Mouse (Mus musculus) hindbrain, embryonic 10.5 days (tissue): ENCODE measurements around the gene Ccdc127. TPM values are rescaled to one million over a fixed set of nuclear protein-coding genes. Genes with fewer than 3 reads are reported as not detected.

Experiments
- DNase-seq: peaks from one replicate; pipeline ENCODE4 v3.0.0-alpha.2; 2017; ENCODE audit warnings: low spot score
- H3K27ac ChIP-seq: fragments of 300-500 bp; sonication (generic); 2 replicates; pipeline ENCODE4 v1.5.1; 2016; ENCODE audit warnings: mild to moderate bottlenecking, moderate library complexity
- H3K27me3 ChIP-seq: fragments of 300-500 bp; sonication (generic); 2 replicates; pipeline ENCODE4 v1.6.1; 2016; ENCODE audit warnings: mild to moderate bottlenecking; ENCODE audit not compliant: poor library complexity, insufficient read depth, severe bottlenecking
- H3K36me3 ChIP-seq: fragments of 300-500 bp; sonication (generic); 2 replicates; pipeline ENCODE4 v1.6.1; 2016; ENCODE audit warnings: mild to moderate bottlenecking, moderate library complexity
- H3K4me1 ChIP-seq: fragments of 300-500 bp; sonication (generic); replicated peaks from 2 replicates; pipeline ENCODE4 v1.6.1; 2016; ENCODE audit warnings: mild to moderate bottlenecking
- H3K4me3 ChIP-seq: fragments of 300-500 bp; sonication (generic); 2 replicates; pipeline ENCODE4 v1.5.1; 2016; ENCODE audit warnings: mild to moderate bottlenecking, moderate library complexity
- H3K9me3 ChIP-seq: fragments of 300-500 bp; sonication (generic); 2 replicates; pipeline ENCODE4 v1.6.1; 2016; ENCODE audit warnings: mild to moderate bottlenecking, moderate library complexity
- WGBS: fragments of 180-500 bp; shearing (Covaris S2); methylation state at CpG from one replicate; pipeline ENCODE4 v1.1.7; 2016; 5-methylcytosine and 5-hydroxymethylcytosine counted together
- polyA plus RNA-seq: library from polyadenylated mRNA; unstranded; fragments of >200 nt; fragmentation: Nextera tagmentation; extraction: Ambion mirVana; gene quantifications from 2 replicates; pipeline ENCODE4 v1.2.1, GENCODE M21; 2016

Gene Ccdc127
- polyA plus RNA-seq, 1 experiment from 2014 or later = 46.2 TPM

DNA sequence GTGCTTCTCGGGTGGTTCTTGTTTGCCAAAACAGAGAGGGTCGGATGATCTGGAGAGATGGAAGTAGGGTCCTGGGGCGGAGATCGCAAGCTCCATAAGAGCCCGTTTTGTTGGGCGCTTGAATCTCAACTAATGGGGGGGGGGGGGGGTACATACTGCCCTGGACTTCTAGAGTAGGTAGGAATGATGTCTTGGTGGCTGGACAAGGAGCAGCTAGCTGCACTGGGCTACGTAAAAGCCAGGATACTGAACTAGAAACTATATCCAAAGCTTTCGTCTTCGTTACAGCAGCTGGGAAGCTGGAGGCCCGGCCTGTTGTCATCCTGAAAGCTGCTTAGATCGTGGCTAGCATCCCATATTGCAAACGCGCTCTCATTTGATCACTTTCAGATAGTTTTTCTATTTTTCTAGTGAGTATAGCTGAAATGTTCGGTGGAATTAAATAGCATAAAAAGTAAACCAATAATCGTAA, 362 bp downstream of the Ccdc127 start:
- WGBS = 2% methylated on average over 15 of the region's 15 CpGs
- H3K27ac ChIP-seq = peak overlapping the region; percentile 95
- peaks cover 18% of the 10 kb centered on the region for H3K4me1 ChIP-seq

GRCm38 (mm10) chr13:74356491-74356890, 6.4 kb downstream of the Ccdc127 start:
- 94% methylated on average over 13 of the region's 13 CpGs for WGBS
- no peaks in the 10 kb centered on the region for H3K9me3 ChIP-seq
- peaks cover 90% of the 10 kb centered on the region for H3K36me3 ChIP-seq
- H3K4me3 ChIP-seq = no peak overlapping the region
- H3K4me1 ChIP-seq = no peaks in the 10 kb centered on the region
- no peaks in the 10 kb centered on the region for H3K27me3 ChIP-seq
- no peak overlapping the region for H3K27ac ChIP-seq
- no peak for DNase-seq

More for the DNA sequence above, 362 bp downstream of the Ccdc127 start:
- no peaks in the 10 kb centered on the region for H3K9me3 ChIP-seq
- peak overlapping the region; percentile 77 for H3K4me3 ChIP-seq
- peaks cover 30% of the 10 kb centered on the region for H3K36me3 ChIP-seq
- H3K27me3 ChIP-seq = no peaks in the 10 kb centered on the region
- no peak for DNase-seq

DNA sequence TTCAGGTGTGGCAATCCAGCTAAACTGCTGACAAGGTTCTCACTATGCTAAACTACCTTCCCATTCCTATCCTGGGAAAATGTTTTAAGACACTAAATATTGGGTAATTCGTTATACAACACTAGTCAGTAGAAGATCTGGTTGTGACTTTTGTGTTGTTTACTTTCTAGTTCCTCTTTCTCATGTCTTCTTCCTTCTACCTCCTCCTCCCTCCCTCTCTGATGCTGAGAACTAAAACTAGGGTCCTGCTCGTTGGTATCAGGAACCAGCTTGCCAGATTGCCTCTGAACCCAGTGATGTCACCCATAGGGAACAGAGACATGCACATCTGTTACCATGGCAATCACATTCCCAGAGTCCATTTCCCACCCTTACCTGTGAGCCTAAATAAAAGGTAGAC, 12.1 kb downstream of the Ccdc127 start:
- DNase-seq = no peak
- Histone ChIP-seq H3K36me3 (peaks cover 62% of the 10 kb centered on the region), H3K4me3 (no peak overlapping the region), H3K27ac (no peak overlapping the region), H3K9me3 (no peaks in the 10 kb centered on the region), H3K4me1 (no peaks in the 10 kb centered on the region), H3K27me3 (no peaks in the 10 kb centered on the region)
- 83% methylated on average over 2 of the region's 2 CpGs for WGBS

DNA sequence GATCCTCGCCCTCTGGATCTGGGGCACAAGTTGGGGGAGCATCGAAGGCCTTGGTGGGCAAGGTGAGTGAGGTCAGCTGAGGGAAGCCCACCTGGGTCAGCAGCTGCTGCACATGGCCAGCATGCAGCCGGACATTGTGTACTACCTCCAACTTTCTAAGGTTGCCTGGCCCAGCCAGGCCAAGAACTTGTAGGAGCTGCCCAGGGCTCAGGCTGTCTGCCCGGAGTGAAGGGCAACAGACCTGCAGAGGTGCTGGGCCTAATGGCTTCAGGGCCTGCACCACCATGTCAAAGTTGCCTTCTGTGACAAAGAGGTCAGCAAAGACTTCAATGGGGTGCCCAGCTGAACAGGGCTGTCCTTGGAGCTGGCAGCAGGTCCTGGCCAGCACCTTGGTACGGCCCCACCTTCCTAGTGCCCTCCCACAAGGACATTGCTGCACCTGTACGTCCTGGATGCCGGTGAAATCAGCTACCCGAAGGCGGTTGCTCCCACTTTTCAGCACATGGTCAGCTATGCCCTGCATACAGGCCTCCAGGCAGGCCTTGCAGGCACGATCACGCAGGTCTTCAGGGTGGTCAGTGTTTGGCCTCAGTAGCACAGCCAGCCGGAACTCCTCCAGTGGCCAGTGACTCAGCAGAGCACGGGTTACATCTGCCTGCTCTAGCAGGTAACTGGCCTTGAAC, 13.2 kb downstream of the Ccdc127 start:
- WGBS = 92% methylated on average over 13 of the region's 13 CpGs
- no peak overlapping the region for H3K4me3 ChIP-seq
- peaks cover 51% of the 10 kb centered on the region for H3K36me3 ChIP-seq
- H3K27ac ChIP-seq = no peak overlapping the region
- no peaks in the 10 kb centered on the region for H3K9me3 ChIP-seq
- H3K27me3 ChIP-seq = no peaks in the 10 kb centered on the region
- no peaks in the 10 kb centered on the region for H3K4me1 ChIP-seq
- no peak for DNase-seq

- 90% methylated on average over 8 of the region's 8 CpGs for WGBS
- no peaks in the 10 kb centered on the region for H3K27me3 ChIP-seq
- H3K9me3 ChIP-seq = no peaks in the 10 kb centered on the region
- DNase-seq = no peak
- no peaks in the 10 kb centered on the region for H3K4me1 ChIP-seq
- no peak within 1 kb of the TSS for H3K4me3 ChIP-seq
- H3K27ac ChIP-seq = no peak within 1 kb of the TSS
- peaks cover 46% of the 10 kb centered on the region for H3K36me3 ChIP-seq
These were observed 13.7 kb downstream of the Ccdc127 start, which contains the start of gene Lrrc14b for GRCm38 (mm10) chr13:74363859-74364235. Gene Lrrc14b (minus strand): TSS chr13:74364005.

DNA sequence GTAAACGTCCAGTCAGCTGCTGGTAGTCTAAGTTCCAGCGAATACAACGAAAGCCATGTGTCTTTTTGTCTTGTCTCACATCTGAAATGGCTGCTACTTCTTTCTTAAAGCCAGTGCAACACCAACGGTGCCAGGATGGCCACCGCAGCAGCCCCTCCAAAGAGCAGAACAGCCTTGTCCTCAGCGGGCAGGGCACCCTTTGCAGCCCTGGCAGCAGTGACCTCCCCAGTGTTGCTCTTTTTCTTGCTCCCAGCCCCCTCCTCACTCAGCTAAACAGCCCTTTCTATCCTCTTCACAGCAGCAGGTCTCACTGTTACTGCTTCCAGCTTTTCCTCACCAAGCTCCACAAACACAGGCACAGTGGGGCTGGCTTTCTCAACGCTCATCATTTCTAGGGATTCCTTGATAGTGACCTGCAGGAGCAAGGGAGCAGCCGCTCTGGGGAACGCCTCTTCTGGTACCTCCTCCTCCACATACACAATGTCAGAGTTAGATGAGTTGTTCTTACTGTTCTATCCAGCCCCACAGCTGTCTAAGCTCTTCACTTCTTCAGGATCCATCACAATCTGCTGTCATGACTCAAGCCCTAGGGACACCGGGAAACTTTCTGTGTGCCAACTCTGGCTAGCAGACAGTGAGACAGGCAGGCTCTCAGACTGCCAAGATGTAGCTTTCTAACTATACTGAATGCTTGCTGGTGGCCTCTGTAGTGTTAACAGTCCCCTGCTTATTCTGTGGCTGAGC, 31.6 kb downstream of the Ccdc127 start:
- H3K27me3 ChIP-seq = no peaks in the 10 kb centered on the region
- no peak overlapping the region for H3K27ac ChIP-seq
- no peaks in the 10 kb centered on the region for H3K9me3 ChIP-seq
- DNase-seq = no peak
- no peak overlapping the region for H3K4me3 ChIP-seq
- no peaks in the 10 kb centered on the region for H3K4me1 ChIP-seq
- WGBS = 82% methylated on average over 10 of the region's 10 CpGs
- H3K36me3 ChIP-seq = no peaks in the 10 kb centered on the region

GRCm38 (mm10) chr13:74382289-74382688, 32.2 kb downstream of the Ccdc127 start:
- Histone ChIP-seq H3K27ac (no peak overlapping the region), H3K36me3 (no peaks in the 10 kb centered on the region), H3K4me1 (no peaks in the 10 kb centered on the region), H3K4me3 (no peak overlapping the region), H3K27me3 (no peaks in the 10 kb centered on the region), H3K9me3 (no peaks in the 10 kb centered on the region)
- WGBS = 80% methylated on average over 3 of the region's 3 CpGs
- no peak for DNase-seq

DNA sequence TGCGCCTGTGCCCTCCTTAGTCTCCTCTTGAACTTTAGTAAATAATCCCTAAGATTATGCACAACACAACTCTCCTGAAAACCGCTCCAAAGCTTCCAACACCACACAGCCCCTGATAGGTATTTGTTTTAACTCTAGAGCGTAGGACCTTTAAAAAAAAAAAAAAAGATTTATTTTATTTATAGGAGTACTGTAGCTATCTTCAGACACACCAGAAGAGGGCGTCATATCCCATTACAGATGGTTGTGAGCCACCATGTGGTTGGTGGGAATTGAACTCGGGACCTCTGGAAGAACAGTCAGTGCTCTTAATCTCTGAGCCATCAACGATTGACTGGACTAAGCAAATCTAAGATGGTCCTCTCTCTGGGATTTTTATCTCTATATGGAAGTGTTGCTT, 39.6 kb downstream of the Ccdc127 start:
- peak overlapping the region; percentile 68 for H3K4me3 ChIP-seq
- H3K27me3 ChIP-seq = no peaks in the 10 kb centered on the region
- no peaks in the 10 kb centered on the region for H3K36me3 ChIP-seq
- H3K9me3 ChIP-seq = no peaks in the 10 kb centered on the region
- DNase-seq = no peak
- 72% methylated on average over 6 of the region's 6 CpGs for WGBS
- no peaks in the 10 kb centered on the region; the same call in 1 of the 2 replicates for H3K4me1 ChIP-seq
- no peak overlapping the region for H3K27ac ChIP-seq

DNA sequence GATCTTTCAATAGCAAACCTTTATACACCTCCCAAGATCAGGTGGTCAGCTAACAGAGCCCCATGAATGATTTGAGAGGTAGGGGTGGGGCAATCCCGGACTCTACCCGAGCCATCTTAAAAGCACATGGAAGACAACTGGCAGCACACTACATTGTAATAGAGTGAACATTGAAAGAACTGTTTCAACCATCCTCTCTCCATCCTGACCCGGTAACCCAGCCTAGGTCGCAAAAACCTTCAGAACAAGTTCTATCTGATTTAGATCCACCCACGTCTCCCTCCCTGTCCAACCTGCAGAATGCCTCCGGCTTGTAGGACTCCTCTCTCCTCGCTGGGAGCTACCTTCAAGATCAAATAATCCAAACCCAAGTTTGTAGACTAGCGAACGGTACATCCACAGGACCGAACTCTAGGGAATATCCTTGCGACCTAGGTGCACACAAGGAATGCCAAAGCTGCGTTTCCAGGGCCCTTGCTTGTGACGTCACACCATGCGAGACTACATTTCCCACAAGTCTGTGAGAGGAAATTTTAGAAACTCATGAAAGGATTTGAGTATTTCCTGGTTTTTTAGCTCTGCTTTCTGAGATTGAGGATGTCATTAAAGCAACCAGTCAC, 40.4 kb downstream of the Ccdc127 start, which contains the start of gene Zfp72:
Gene Zfp72 (minus strand): TSS at position 466 of the 620 bp plus-strand sequence.
- DNase-seq = peak; percentile 55
- H3K27me3 ChIP-seq = no peaks in the 10 kb centered on the region
- peak within 1 kb of the TSS; percentile 68 for H3K4me3 ChIP-seq
- H3K9me3 ChIP-seq = no peaks in the 10 kb centered on the region
- H3K27ac ChIP-seq = peak within 1 kb of the TSS; percentile 85
- WGBS = 2% methylated on average over 14 of the region's 14 CpGs
- H3K4me1 ChIP-seq = no peaks in the 10 kb centered on the region; the same call in 1 of the 2 replicates
- H3K36me3 ChIP-seq = no peaks in the 10 kb centered on the region

GRCm38 (mm10) chr13:74391156-74391555, 41.0 kb downstream of the Ccdc127 start:
- H3K4me3 ChIP-seq = no peak overlapping the region; the same call in 1 of the 2 replicates
- H3K36me3 ChIP-seq = no peaks in the 10 kb centered on the region
- H3K9me3 ChIP-seq = no peaks in the 10 kb centered on the region
- no peak for DNase-seq
- H3K4me1 ChIP-seq = no peaks in the 10 kb centered on the region; the same call in 1 of the 2 replicates
- no peaks in the 10 kb centered on the region for H3K27me3 ChIP-seq
- H3K27ac ChIP-seq = no peak overlapping the region
- WGBS = 78% methylated on average over 2 of the region's 2 CpGs

GRCm38 (mm10) chr13:74399298-74399839, 49.3 kb downstream of the Ccdc127 start, which contains the start of gene Ftl1-ps1:
Gene Ftl1-ps1 (plus strand): TSS chr13:74399694.
- no peak within 1 kb of the TSS for H3K4me3 ChIP-seq
- H3K9me3 ChIP-seq = no peaks in the 10 kb centered on the region
- peaks cover 4% of the 10 kb centered on the region; the same call in 1 of the 2 replicates for H3K27me3 ChIP-seq
- 11% methylated on average over 11 of the region's 11 CpGs for WGBS
- H3K4me1 ChIP-seq = no peaks in the 10 kb centered on the region
- H3K27ac ChIP-seq = no peak within 1 kb of the TSS
- no peaks in the 10 kb centered on the region for H3K36me3 ChIP-seq
- DNase-seq = peak; percentile 10
